Mouse (Mus musculus) heart, adult 2 months (tissue): ENCODE data around the gene Ppm1n.

Experiments
- CTCF ChIP-seq: fragments of 200-600 bp; IDR thresholded peaks from 2 replicates; pipeline ENCODE4 v1.8.1; 2022; ENCODE audit warnings: antibody characterized with exemption, mild to moderate bottlenecking, moderate library complexity
- EP300 ChIP-seq: fragments of 200-500 bp; IDR thresholded peaks from 2 replicates; pipeline ENCODE4 v1.6.1; 2011; ENCODE audit warnings: low read depth, low read length, control low read depth; ENCODE audit not compliant: insufficient read depth

- TF ChIP-seq CTCF: no peak
- TF ChIP-seq EP300: no peak
Observed at GRCm38 (mm10) chr7:19242005-19242404, 37.9 kb downstream of the Ppm1n start.
